Mouse (Mus musculus) left cerebral cortex, adult 9 months (tissue): ENCODE results near the gene Esm1.
"Not testable (repeated sequence)": the region's sequence is repeated elsewhere in the genome, so short reads cannot be mapped to it uniquely, and the experiment has no call there.

Source experiments
- DNase-seq, 2 experiments: peaks; one replicate each; pipeline ENCODE4 v3.0.0; 2022; ENCODE audit warnings: low spot score in 2 of 2

The Esm1 gene

GRCm38 (mm10) chr13:113227666-113228463 lies 18.4 kb downstream of the Esm1 start:
- peak in 1 of 2 experiments; percentile 11 for DNase-seq

GRCm38 (mm10) chr13:113242129-113242528 lies 32.7 kb downstream of the Esm1 start:
- DNase-seq, result no peak

- DNase-seq, result no peak
Observed at GRCm38 (mm10) chr13:113245025-113245424, 35.6 kb downstream of the Esm1 start.

- not testable (repeated sequence) for DNase-seq
Observed at GRCm38 (mm10) chr13:113252580-113252979, 43.1 kb downstream of the Esm1 start.

- DNase-seq, result no peak
Observed at GRCm38 (mm10) chr13:113256766-113257165, 47.3 kb downstream of the Esm1 start.

GRCm38 (mm10) chr13:113257190-113257589 lies 47.7 kb downstream of the Esm1 start:
- DNase-seq, result no peak

- no peak for DNase-seq
Observed at GRCm38 (mm10) chr13:113259237-113259636, 49.8 kb downstream of the Esm1 start.

- DNase-seq, result peak in 1 of 2 experiments; percentile 36
Observed at GRCm38 (mm10) chr13:113262822-113263221, 53.4 kb downstream of the Esm1 start.

GRCm38 (mm10) chr13:113265257-113265656 lies 55.8 kb downstream of the Esm1 start:
- DNase-seq, result peak in 1 of 2 experiments; percentile 54

- DNase-seq, result peak in 1 of 2 experiments; percentile 78
Observed at GRCm38 (mm10) chr13:113266495-113266951, 57.1 kb downstream of the Esm1 start.

GRCm38 (mm10) chr13:113267204-113267603 lies 57.7 kb downstream of the Esm1 start:
- no peak for DNase-seq
